Mouse (Mus musculus) kidney, adult 2 months (tissue): ENCODE measurements around the gene Glrp1. TPM values are rescaled to one million over a fixed set of nuclear protein-coding genes. Genes with fewer than 3 reads are reported as not detected.

ENCODE experiments used
- DNase-seq: peaks from one replicate; pipeline ENCODE4 v3.0.0; 2021
- H3K27ac ChIP-seq: fragments of 200-500 bp; 2 replicates; pipeline ENCODE4 v1.5.1; 2012; ENCODE audit warnings: low read depth, low read length, control low read depth, inconsistent platforms; ENCODE audit not compliant: insufficient read depth
- H3K27me3 ChIP-seq: fragments of 200-500 bp; replicated peaks from 2 replicates; pipeline ENCODE4 v1.6.1; 2012; ENCODE audit warnings: mild to moderate bottlenecking, moderate library complexity, low read length, inconsistent platforms; ENCODE audit not compliant: control insufficient read depth, insufficient read depth
- H3K36me3 ChIP-seq: fragments of 200-500 bp; 2 replicates; pipeline ENCODE4 v1.6.1; 2012; ENCODE audit warnings: mild to moderate bottlenecking, moderate library complexity, low read length, inconsistent platforms; ENCODE audit not compliant: control insufficient read depth, insufficient read depth
- H3K4me1 ChIP-seq: fragments of 200-500 bp; 2 replicates; pipeline ENCODE4 v1.6.1; 2011; ENCODE audit warnings: low read length; ENCODE audit not compliant: control insufficient read depth, insufficient read depth
- H3K4me3 ChIP-seq: fragments of 200-500 bp; 2 replicates; pipeline ENCODE4 v1.5.1; 2011; ENCODE audit warnings: mild to moderate bottlenecking, low read depth, low read length, control low read depth; ENCODE audit not compliant: insufficient read depth
- CTCF ChIP-seq: fragments of 200-500 bp; conservative IDR thresholded peaks from 2 replicates; pipeline ENCODE4 v1.5.1; 2011; ENCODE audit warnings: low read depth, mild to moderate bottlenecking, control low read depth, low read length, moderate library complexity, mixed read lengths; ENCODE audit not compliant: insufficient read depth, insufficient read length
- POLR2A ChIP-seq: fragments of 200-500 bp; IDR thresholded peaks from one replicate; pipeline ENCODE4 v1.6.1; 2011; ENCODE audit warnings: low read depth, low read length, control low read depth
- WGBS: fragments of 180-500 bp; shearing (Covaris S2); methylation state at CpG from one replicate; pipeline ENCODE4 v1.1.7; 2018; 5-methylcytosine and 5-hydroxymethylcytosine counted together
- polyA plus RNA-seq: library from polyadenylated mRNA; depleted of rRNA; stranded (reverse); fragments of >200 nt; gene quantifications from 2 replicates; pipeline ENCODE4 v1.2.3, GENCODE M21; 2012; rRNA removed

Glrp1 gene
- polyA plus RNA-seq: not detected in 2 replicates

DNA sequence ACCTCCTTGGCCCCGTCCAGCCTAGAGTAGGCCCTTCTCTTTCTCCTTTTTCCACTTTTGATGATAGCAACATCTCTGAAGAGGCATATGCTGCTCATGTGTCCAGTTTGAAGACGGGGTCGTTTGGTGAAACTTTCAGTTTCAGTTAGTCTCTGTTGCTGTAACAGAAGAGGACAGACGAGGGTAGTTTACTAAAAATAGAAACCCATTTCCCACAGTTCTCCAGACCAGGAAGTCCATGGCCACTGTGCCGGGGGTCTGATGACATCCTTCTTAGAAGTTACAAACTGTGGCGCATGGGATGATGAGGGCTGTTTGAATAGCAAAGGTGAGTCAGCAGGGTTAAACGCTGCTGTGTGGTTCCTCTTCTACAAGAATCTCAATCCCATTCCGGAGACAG, at the start of gene Glrp1:
Glrp1 (minus strand) TSS at position 278 of the 400 bp plus-strand sequence.
- no peak for DNase-seq
- H3K36me3 ChIP-seq: no peaks in the 10 kb centered on the region
- 73% methylated on average over 8 of the region's 8 CpGs for WGBS
- H3K27me3 ChIP-seq: no peaks in the 10 kb centered on the region
- no peaks in the 10 kb centered on the region for H3K4me1 ChIP-seq
- H3K27ac ChIP-seq: no peak within 1 kb of the TSS
- no peak within 1 kb of the TSS for H3K4me3 ChIP-seq
- no peak for TF ChIP-seq POLR2A
- TF ChIP-seq CTCF: no peak

GRCm38 (mm10) chr1:88559258-88559657, 49.4 kb upstream of the Glrp1 start:
- no peak for DNase-seq
- H3K4me3 ChIP-seq: no peak overlapping the region

GRCm38 (mm10) chr1:88558793-88559192, 48.9 kb upstream of the Glrp1 start:
- Histone ChIP-seq H3K36me3 (no peaks in the 10 kb centered on the region), H3K27ac (no peak overlapping the region), H3K4me3 (no peak overlapping the region), H3K27me3 (no peaks in the 10 kb centered on the region), H3K4me1 (no peaks in the 10 kb centered on the region)
- DNase-seq: no peak
- no peak for TF ChIP-seq POLR2A
- no peak for TF ChIP-seq CTCF

More at GRCm38 (mm10) chr1:88559258-88559657, 49.4 kb upstream of the Glrp1 start:
- Histone ChIP-seq H3K27me3 (no peaks in the 10 kb centered on the region), H3K27ac (no peak overlapping the region), H3K36me3 (no peaks in the 10 kb centered on the region), H3K4me1 (no peaks in the 10 kb centered on the region)
- no peak for TF ChIP-seq POLR2A
- WGBS: 20% methylated on average over 7 of the region's 7 CpGs

GRCm38 (mm10) chr1:88556401-88556800, 46.5 kb upstream of the Glrp1 start:
- 89% methylated on average over 11 of the region's 11 CpGs for WGBS
- Histone ChIP-seq H3K27me3 (no peaks in the 10 kb centered on the region), H3K4me1 (no peaks in the 10 kb centered on the region), H3K4me3 (no peak overlapping the region), H3K27ac (no peak overlapping the region), H3K36me3 (no peaks in the 10 kb centered on the region)
- no peak for DNase-seq
- TF ChIP-seq POLR2A (no peak), CTCF (no peak)

DNA sequence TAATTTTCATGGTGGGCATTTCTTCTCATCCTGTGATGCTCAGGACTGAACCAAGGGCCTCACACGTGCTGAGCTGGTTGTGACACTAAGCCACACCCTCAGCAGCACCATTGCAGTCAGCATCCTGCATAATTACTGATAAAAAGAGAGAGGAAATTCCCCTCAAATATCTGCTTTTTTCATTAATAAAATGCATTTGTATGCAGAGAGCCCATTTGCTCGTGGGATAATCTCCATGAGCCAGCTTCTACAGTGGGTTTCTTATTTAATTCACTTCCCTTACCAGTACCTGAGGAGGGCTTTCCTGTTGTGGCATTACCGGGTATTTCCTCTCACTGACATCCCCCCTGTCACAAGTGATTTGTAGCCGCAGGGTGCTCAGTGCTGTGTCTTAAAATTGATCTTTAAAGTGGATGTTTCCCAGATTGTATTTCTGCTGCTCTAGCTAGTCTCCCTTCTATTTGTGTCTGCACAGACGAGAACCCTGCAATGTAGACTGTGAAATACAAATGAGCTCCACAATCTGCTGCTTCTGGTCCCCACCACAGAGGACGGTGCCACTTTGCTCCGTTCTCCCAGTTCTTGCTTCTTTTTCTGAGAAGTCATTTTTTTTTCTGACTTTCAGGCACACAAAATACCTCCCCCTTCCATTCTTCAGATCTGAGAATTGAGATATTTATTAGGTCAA, 43.8 kb upstream of the Glrp1 start:
- 52% methylated on average over 7 of the region's 7 CpGs for WGBS
- H3K4me3 ChIP-seq: no peak overlapping the region
- H3K27me3 ChIP-seq: no peaks in the 10 kb centered on the region
- DNase-seq: no peak
- no peaks in the 10 kb centered on the region for H3K4me1 ChIP-seq
- no peaks in the 10 kb centered on the region for H3K36me3 ChIP-seq
- TF ChIP-seq CTCF (no peak), POLR2A (no peak)
- no peak overlapping the region for H3K27ac ChIP-seq

- no peak overlapping the region for H3K4me3 ChIP-seq
- WGBS: 97% methylated on average over 1 of the region's 1 CpGs
- no peaks in the 10 kb centered on the region for H3K27me3 ChIP-seq
- no peaks in the 10 kb centered on the region for H3K4me1 ChIP-seq
- TF ChIP-seq POLR2A: no peak
- DNase-seq: no peak
- H3K36me3 ChIP-seq: no peaks in the 10 kb centered on the region
- no peak overlapping the region for H3K27ac ChIP-seq
These were observed 39.4 kb upstream of the Glrp1 start for GRCm38 (mm10) chr1:88549263-88549662.

- 88% methylated on average over 7 of the region's 7 CpGs for WGBS
These were observed 37.3 kb upstream of the Glrp1 start for GRCm38 (mm10) chr1:88547172-88547571.

DNA sequence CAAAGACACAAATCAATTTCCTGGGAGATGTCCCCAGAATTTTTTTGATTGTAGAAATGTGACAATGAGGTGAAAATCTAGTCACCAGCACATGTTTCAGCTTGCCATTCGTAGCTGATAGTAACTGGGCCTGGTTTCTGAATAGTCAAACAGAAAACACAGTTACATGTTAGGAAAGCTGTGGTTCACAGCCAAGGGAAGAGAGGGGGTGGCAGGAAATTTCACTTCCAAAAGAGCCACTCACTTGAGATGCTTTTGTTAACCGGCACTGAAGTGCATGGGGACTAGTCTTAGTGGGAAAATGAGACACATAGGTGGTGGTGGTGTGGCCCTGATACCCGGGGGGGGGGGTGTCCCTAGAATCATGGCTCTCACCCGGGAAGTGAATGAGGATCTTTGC, 33.7 kb upstream of the Glrp1 start:
- H3K4me3 ChIP-seq: no peak overlapping the region
- DNase-seq: no peak
- WGBS: 80% methylated on average over 4 of the region's 4 CpGs

More at GRCm38 (mm10) chr1:88547172-88547571, 37.3 kb upstream of the Glrp1 start:
- no peak for DNase-seq
- Histone ChIP-seq H3K27ac (no peak overlapping the region), H3K4me1 (no peaks in the 10 kb centered on the region), H3K4me3 (no peak overlapping the region), H3K36me3 (no peaks in the 10 kb centered on the region), H3K27me3 (no peaks in the 10 kb centered on the region)
- TF ChIP-seq POLR2A (no peak), CTCF (no peak)

More for the DNA sequence above, 33.7 kb upstream of the Glrp1 start:
- no peak overlapping the region for H3K27ac ChIP-seq
- TF ChIP-seq POLR2A (no peak), CTCF (no peak)
- no peaks in the 10 kb centered on the region for H3K4me1 ChIP-seq
- no peaks in the 10 kb centered on the region for H3K36me3 ChIP-seq
- no peaks in the 10 kb centered on the region for H3K27me3 ChIP-seq
